Mouse (Mus musculus): ENCODE measurements around the gene Zbtb4.
"Not testable (repeated sequence)": the region's sequence is repeated elsewhere in the genome, so short reads cannot be mapped to it uniquely, and the experiment has no call there.

Gene Zbtb4
- long read RNA-seq, experiment 1, partial matches to known transcripts = 0 of 6 reads
- long read RNA-seq, experiment 1, other reads (novel, unspliced or antisense) = 6 of 6 reads
- long read RNA-seq, experiment 2, partial matches to known transcripts = 0 of 9 reads
- long read RNA-seq, experiment 2, other reads (novel, unspliced or antisense) = 9 of 9 reads

- intact Hi-C loops (cut with DNase I) = loop anchor here (5.0 kb wide), 2 partner anchors 37 to 112 kb away; partner anchors contain the start of genes Fgf11 and Tmem95
Observed at GRCm38 (mm10) chr11:69765221-69766125, at the start of gene Zbtb4. Gene Zbtb4, plus strand, starts transcription at chr11:69765912.

- intact Hi-C loops (cut with DNase I) = loop anchor here (2.0 kb wide), 1 partner anchor 33 kb away; the partner anchor contains the start of gene Senp3
Observed at GRCm38 (mm10) chr11:69715929-69716328, 49.8 kb upstream of the Zbtb4 start.

DNA sequence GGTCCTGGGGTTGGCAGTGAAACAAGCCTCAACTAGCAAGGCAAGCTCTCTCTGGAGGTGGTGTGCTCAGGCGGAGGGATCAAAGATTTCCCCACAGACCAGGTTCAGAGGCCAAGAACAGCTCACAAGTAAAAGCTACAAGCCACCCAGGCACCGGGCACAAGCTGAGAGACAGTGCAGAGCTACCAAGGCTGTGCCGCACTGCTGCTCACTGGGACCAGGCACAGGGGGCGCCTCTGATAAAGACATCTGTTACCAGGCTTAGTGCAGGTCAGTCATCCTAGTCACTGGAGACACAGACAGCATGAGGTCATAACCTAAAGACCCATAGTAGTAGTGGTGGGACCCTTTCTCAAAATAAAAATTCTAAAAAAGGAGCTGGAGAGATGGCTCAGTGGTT lies 48.8 kb upstream of the Zbtb4 start:
- intact Hi-C loops (cut with DNase I) = no loop called here

DNA sequence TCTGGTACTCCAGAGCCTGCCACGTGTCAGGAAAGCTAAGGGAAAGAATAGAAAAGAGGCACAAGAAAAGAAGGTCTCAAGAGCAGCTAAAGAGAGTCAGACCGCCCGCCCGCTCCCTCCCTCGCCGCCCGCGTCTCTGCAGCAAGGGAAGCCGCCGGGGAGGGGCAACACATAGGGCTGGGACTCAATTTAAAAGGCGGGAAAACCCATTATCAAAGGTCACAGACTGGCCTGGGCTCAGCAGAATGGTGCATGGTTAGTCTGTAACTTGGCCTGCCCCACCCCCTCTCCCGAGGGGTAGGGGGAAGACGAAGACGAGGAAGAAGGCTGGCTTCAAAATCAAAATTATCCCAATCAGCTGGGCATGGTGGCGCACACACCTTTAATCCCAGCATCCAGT lies 47.1 kb upstream of the Zbtb4 start:
- intact Hi-C loops (cut with DNase I) = no loop called here

DNA sequence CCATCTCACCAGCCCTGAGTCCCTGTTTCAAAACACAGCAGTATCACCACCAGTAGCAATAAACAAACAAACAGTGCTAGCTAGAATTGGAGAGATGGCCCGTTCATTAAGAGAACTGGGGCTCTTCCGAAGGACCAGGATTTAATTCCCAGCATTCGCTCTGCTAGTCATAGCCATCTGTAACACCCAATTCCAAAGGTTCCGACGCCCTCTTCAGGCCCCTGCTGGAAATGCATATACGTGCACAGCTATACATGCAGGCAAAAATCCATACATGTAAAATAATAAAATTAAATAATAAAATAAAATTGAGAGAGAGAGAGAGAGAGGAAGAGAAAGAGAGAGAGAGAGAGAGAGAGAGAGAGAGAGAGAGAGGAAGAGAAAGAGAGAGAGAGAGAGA lies 46.3 kb upstream of the Zbtb4 start:
- intact Hi-C loops (cut with DNase I) = no loop called here

DNA sequence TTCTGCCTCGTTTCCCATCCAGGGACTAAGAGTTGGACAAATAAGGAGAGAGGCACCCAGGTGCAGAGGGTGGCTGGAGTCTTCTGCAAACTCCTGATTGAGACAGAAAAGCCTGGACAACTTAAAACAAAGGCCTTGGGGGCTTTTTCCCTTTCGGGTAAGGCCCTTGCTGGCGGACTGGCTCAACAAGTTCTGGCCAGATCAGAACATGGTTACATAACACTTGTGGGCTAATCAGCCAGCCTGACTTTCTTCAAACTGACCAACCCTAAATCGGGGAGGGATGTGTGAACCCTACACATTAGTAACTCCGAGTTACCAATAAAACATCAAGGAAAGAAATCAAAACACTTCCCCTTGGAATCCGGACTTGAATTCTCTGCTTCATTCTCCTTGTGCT lies 44.9 kb upstream of the Zbtb4 start:
- intact Hi-C loops (cut with DNase I) = no loop called here

DNA sequence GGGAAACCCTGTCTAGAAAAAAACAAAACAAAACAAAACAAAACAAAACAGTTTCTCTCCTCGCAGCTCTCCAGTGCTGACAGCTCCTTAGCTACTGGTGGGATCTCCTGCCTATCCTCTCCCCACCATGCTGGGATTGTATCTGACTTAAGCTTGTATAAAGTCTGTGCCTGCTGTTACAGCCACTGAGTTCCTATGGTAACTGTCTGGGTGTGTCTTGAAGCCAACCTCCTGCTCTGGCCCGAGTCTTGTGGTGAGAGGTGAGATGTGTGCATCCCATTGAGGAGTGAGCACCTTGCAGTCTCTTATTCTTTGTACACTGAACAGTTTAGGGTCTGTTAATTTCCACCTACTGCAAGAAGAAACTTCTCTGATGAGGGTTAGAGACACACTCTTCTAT lies 42.6 kb upstream of the Zbtb4 start:
- intact Hi-C loops (cut with DNase I) = no loop called here

- intact Hi-C loops (cut with DNase I) = no loop called here
Observed at GRCm38 (mm10) chr11:69725951-69726350, 39.8 kb upstream of the Zbtb4 start.

- intact Hi-C loops (cut with DNase I) = no loop called here
Observed at GRCm38 (mm10) chr11:69729063-69729462, 36.6 kb upstream of the Zbtb4 start.

- intact Hi-C loops (cut with DNase I) = not testable (repeated sequence)
Observed at GRCm38 (mm10) chr11:69731408-69731807, 34.3 kb upstream of the Zbtb4 start.

GRCm38 (mm10) chr11:69751635-69752034 lies 14.1 kb upstream of the Zbtb4 start:
- intact Hi-C loops (cut with DNase I) = loop anchor here (5.0 kb wide), 1 partner anchor 69 kb away; the partner anchor contains the start of gene Senp3

GRCm38 (mm10) chr11:69752686-69753085 lies 13.0 kb upstream of the Zbtb4 start:
- intact Hi-C loops (cut with DNase I) = loop anchor here (5.0 kb wide), 1 partner anchor 70 kb away; the partner anchor contains the start of gene Senp3

DNA sequence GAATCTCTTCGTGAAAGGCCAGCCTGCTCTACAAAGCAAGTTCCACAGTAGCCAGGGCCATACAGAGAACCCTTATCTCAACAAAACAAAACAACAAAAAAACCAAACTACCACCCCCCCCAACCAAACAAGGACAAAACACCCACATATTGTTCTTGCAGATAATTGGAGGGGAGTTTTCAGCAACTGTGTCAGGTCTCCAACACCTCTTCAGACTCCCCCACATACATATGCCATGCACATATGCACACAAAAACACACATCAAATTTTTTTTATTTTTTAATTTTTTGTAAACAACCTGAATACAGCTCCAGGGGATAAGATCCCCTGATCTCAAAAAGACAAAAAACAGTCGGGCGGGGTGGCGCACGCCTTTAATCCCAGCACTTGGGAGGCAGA lies 11.5 kb upstream of the Zbtb4 start:
- intact Hi-C loops (cut with DNase I) = loop anchor here (5.0 kb wide), 1 partner anchor 72 kb away; the partner anchor contains the start of gene Senp3

DNA sequence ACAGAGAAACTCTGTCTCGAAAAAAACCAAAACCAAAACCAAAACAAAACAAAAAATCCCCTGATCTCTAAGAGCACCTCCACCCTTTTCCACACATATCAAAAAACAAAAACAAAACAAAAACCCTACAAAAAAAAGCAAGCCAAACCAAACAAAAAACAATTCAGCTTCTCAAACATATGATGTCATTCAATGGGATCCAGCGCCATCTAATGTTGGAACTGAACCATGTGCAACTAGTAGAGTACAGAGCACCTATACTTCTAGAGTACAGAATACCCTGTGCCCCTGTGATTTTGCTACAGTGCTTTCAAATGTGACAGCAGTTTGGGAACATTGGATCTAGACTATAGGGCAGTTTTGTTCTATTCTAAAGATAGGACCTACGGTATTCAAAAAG lies 11.0 kb upstream of the Zbtb4 start:
- intact Hi-C loops (cut with DNase I) = loop anchor here (5.0 kb wide), 1 partner anchor 72 kb away; the partner anchor contains the start of gene Senp3

- intact Hi-C loops (cut with DNase I) = no loop called here
Observed at GRCm38 (mm10) chr11:69757303-69758089, 8.2 kb upstream of the Zbtb4 start.

DNA sequence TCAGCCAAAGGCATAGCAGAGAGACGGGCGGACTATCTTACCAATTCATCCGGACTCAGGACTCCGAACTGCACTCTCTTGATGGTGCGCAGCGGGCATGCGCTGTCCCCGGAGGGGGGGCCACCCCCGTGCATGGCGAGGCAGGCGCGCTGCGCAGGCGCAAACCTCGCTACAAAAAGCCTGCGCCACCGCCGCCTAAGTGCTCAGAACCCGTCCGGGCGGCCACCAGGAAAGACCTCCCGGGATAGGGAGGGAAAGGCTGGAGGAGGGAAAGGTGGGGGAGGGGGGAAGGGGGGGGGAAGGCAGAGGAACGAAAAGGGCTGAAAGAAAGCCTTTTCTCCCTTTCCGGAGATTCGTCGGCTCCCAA lies 7.6 kb upstream of the Zbtb4 start:
- intact Hi-C loops (cut with DNase I) = no loop called here

GRCm38 (mm10) chr11:69758478-69758970 lies 7.2 kb upstream of the Zbtb4 start, which contains the start of gene Polr2a:
Gene Polr2a, minus strand, starts transcription at chr11:69758637.
- intact Hi-C loops (cut with DNase I) = no loop called here

- intact Hi-C loops (cut with DNase I) = no loop called here
Observed at GRCm38 (mm10) chr11:69758971-69759721, 6.6 kb upstream of the Zbtb4 start.

GRCm38 (mm10) chr11:69760160-69760900 lies 5.4 kb upstream of the Zbtb4 start:
- intact Hi-C loops (cut with DNase I) = no loop called here

GRCm38 (mm10) chr11:69760901-69761200 lies 4.9 kb upstream of the Zbtb4 start:
- intact Hi-C loops (cut with DNase I) = no loop called here
